Mouse (Mus musculus): ENCODE measurements around the gene Ogfrl1. TPM values are rescaled to one million over a fixed set of nuclear protein-coding genes. Genes with fewer than 3 reads are reported as not detected.

The Ogfrl1 gene
- total and polyA plus RNA-seq, 3 experiments = 7.2 to 20.0 (median 13.1) TPM

- no peak for TF ChIP-seq CTCF (IDR thresholded peaks at IDR 0.05)
- TF ChIP-seq EP300 (IDR thresholded peaks at IDR 0.05; ENCODE audit: insufficient read depth, low read depth, low read length) = no peak
- TF ChIP-seq POLR2A (IDR thresholded peaks at IDR 0.05; ENCODE audit: insufficient read depth, low read depth, low read length) = no peak
- Histone ChIP-seq H3K36me3 (ENCODE audit: control insufficient read depth, insufficient read depth, low read length) (peaks cover 4% of the 10 kb centered on the region; the same call in 1 of the 2 replicates), H3K27ac (no peak overlapping the region), H3K79me2 (replicated peaks; ENCODE audit: control insufficient read depth, insufficient read depth, low read length) (no peaks in the 10 kb centered on the region; the same call in 1 of the 2 replicates), H3K9ac (ENCODE audit: low read depth, low read length) (peak overlapping the region; percentile 31; the same call in 1 of the 2 replicates), H3K27me3 (ENCODE audit: control insufficient read depth, insufficient read depth, low read length) (no peaks in the 10 kb centered on the region), H3K4me3 (no peak overlapping the region), H3K4me1 (ENCODE audit: control insufficient read depth, insufficient read depth, low read length) (peaks cover 5% of the 10 kb centered on the region)
- intact Hi-C loops (cut with DNase I) = loop anchor here (5.0 to 10.0 kb wide), 6 partner anchors 98 to 722 kb away; partner anchors contain the start of genes Fam135a and Sdhaf4
- 57% methylated on average over 17 of the region's 17 CpGs for WGBS
- DNase-seq = peak; percentile 29 to 50
Observed at GRCm38 (mm10) chr1:23379911-23380740, 17.4 kb downstream of the Ogfrl1 start.

GRCm38 (mm10) chr1:23379321-23379720 lies 18.3 kb downstream of the Ogfrl1 start:
- Histone ChIP-seq H3K4me1 (ENCODE audit: control insufficient read depth, insufficient read depth, low read length) (peaks cover 5% of the 10 kb centered on the region), H3K27ac (no peak overlapping the region), H3K9ac (ENCODE audit: low read depth, low read length) (no peak overlapping the region), H3K27me3 (ENCODE audit: control insufficient read depth, insufficient read depth, low read length) (no peaks in the 10 kb centered on the region), H3K4me3 (no peak overlapping the region), H3K79me2 (replicated peaks; ENCODE audit: control insufficient read depth, insufficient read depth, low read length) (no peaks in the 10 kb centered on the region; the same call in 1 of the 2 replicates), H3K36me3 (ENCODE audit: control insufficient read depth, insufficient read depth, low read length) (peaks cover 4% of the 10 kb centered on the region; the same call in 1 of the 2 replicates)
- intact Hi-C loops (cut with DNase I) = no loop called here
- no peak for DNase-seq
- no peak for TF ChIP-seq EP300 (IDR thresholded peaks at IDR 0.05; ENCODE audit: insufficient read depth, low read depth, low read length)
- TF ChIP-seq POLR2A (IDR thresholded peaks at IDR 0.05; ENCODE audit: insufficient read depth, low read depth, low read length) = no peak
- no peak for TF ChIP-seq CTCF (IDR thresholded peaks at IDR 0.05)
- 86% methylated on average over 6 of the region's 6 CpGs for WGBS

- peak in 1 of 2 experiments; percentile 9 for DNase-seq
- Histone ChIP-seq H3K4me1 (ENCODE audit: control insufficient read depth, insufficient read depth, low read length) (peaks cover 2% of the 10 kb centered on the region), H3K9ac (ENCODE audit: low read depth, low read length) (peak overlapping the region; percentile 10; the same call in 1 of the 2 replicates), H3K4me3 (no peak overlapping the region), H3K36me3 (ENCODE audit: control insufficient read depth, insufficient read depth, low read length) (peaks cover 2% of the 10 kb centered on the region; the same call in 1 of the 2 replicates), H3K27me3 (ENCODE audit: control insufficient read depth, insufficient read depth, low read length) (no peaks in the 10 kb centered on the region), H3K27ac (no peak overlapping the region; the same call in 1 of the 2 replicates), H3K79me2 (replicated peaks; ENCODE audit: control insufficient read depth, insufficient read depth, low read length) (no peaks in the 10 kb centered on the region; the same call in 1 of the 2 replicates)
- 61% methylated on average over 13 of the region's 13 CpGs for WGBS
- TF ChIP-seq CTCF (IDR thresholded peaks at IDR 0.05) (no peak), EP300 (IDR thresholded peaks at IDR 0.05; ENCODE audit: insufficient read depth, low read depth, low read length) (no peak), POLR2A (IDR thresholded peaks at IDR 0.05; ENCODE audit: insufficient read depth, low read depth, low read length) (no peak)
- intact Hi-C loops (cut with DNase I) = no loop called here
Observed at GRCm38 (mm10) chr1:23377572-23377971, 20.0 kb downstream of the Ogfrl1 start.

- TF ChIP-seq CTCF (IDR thresholded peaks at IDR 0.05) (no peak), EP300 (IDR thresholded peaks at IDR 0.05; ENCODE audit: insufficient read depth, low read depth, low read length) (no peak), POLR2A (IDR thresholded peaks at IDR 0.05; ENCODE audit: insufficient read depth, low read depth, low read length) (no peak)
- DNase-seq = no peak
- H3K36me3 ChIP-seq (ENCODE audit: control insufficient read depth, insufficient read depth, low read length) = peaks cover 2% of the 10 kb centered on the region; the same call in 1 of the 2 replicates
- H3K9ac ChIP-seq (ENCODE audit: low read depth, low read length) = no peak overlapping the region
- no peak overlapping the region for H3K27ac ChIP-seq
- H3K79me2 ChIP-seq (replicated peaks; ENCODE audit: control insufficient read depth, insufficient read depth, low read length) = no peaks in the 10 kb centered on the region; the same call in 1 of the 2 replicates
- intact Hi-C loops (cut with DNase I) = no loop called here
- H3K4me1 ChIP-seq (ENCODE audit: control insufficient read depth, insufficient read depth, low read length) = no peaks in the 10 kb centered on the region; the same call in 1 of the 2 replicates
- H3K27me3 ChIP-seq (ENCODE audit: control insufficient read depth, insufficient read depth, low read length) = no peaks in the 10 kb centered on the region
- 93% methylated on average over 4 of the region's 4 CpGs for WGBS
- no peak overlapping the region for H3K4me3 ChIP-seq
Observed at GRCm38 (mm10) chr1:23374156-23374555, 23.4 kb downstream of the Ogfrl1 start.

- Histone ChIP-seq H3K79me2 (replicated peaks; ENCODE audit: control insufficient read depth, insufficient read depth, low read length) (no peaks in the 10 kb centered on the region), H3K9ac (ENCODE audit: low read depth, low read length) (no peak overlapping the region), H3K4me1 (ENCODE audit: control insufficient read depth, insufficient read depth, low read length) (no peaks in the 10 kb centered on the region), H3K27me3 (ENCODE audit: control insufficient read depth, insufficient read depth, low read length) (no peaks in the 10 kb centered on the region), H3K36me3 (ENCODE audit: control insufficient read depth, insufficient read depth, low read length) (no peaks in the 10 kb centered on the region), H3K27ac (no peak overlapping the region), H3K4me3 (no peak overlapping the region)
- TF ChIP-seq EP300 (IDR thresholded peaks at IDR 0.05; ENCODE audit: insufficient read depth, low read depth, low read length) (no peak), CTCF (IDR thresholded peaks at IDR 0.05) (no peak), POLR2A (IDR thresholded peaks at IDR 0.05; ENCODE audit: insufficient read depth, low read depth, low read length) (no peak)
- intact Hi-C loops (cut with DNase I) = no loop called here
- 97% methylated on average over 2 of the region's 2 CpGs for WGBS
- DNase-seq = no peak
Observed at GRCm38 (mm10) chr1:23365614-23366013, 32.0 kb downstream of the Ogfrl1 start.

- H3K36me3 ChIP-seq (ENCODE audit: control insufficient read depth, insufficient read depth, low read length) = no peaks in the 10 kb centered on the region
- H3K79me2 ChIP-seq (replicated peaks; ENCODE audit: control insufficient read depth, insufficient read depth, low read length) = no peaks in the 10 kb centered on the region
- intact Hi-C loops (cut with DNase I) = no loop called here
- no peak overlapping the region for H3K27ac ChIP-seq
- H3K9ac ChIP-seq (ENCODE audit: low read depth, low read length) = no peak overlapping the region
- H3K4me3 ChIP-seq = no peak overlapping the region
- H3K4me1 ChIP-seq (ENCODE audit: control insufficient read depth, insufficient read depth, low read length) = no peaks in the 10 kb centered on the region
- 88% methylated on average over 6 of the region's 6 CpGs for WGBS
- TF ChIP-seq POLR2A (IDR thresholded peaks at IDR 0.05; ENCODE audit: insufficient read depth, low read depth, low read length) = no peak
- no peak for TF ChIP-seq EP300 (IDR thresholded peaks at IDR 0.05; ENCODE audit: insufficient read depth, low read depth, low read length)
- TF ChIP-seq CTCF (IDR thresholded peaks at IDR 0.05) = no peak
- no peak for DNase-seq
- H3K27me3 ChIP-seq (ENCODE audit: control insufficient read depth, insufficient read depth, low read length) = no peaks in the 10 kb centered on the region
Observed at GRCm38 (mm10) chr1:23352895-23353294, 44.7 kb downstream of the Ogfrl1 start.

Measured in heart, adult 2 months (tissue).